ENCODE assay signal across 8 mouse cellular contexts in the genomic region with DNA sequence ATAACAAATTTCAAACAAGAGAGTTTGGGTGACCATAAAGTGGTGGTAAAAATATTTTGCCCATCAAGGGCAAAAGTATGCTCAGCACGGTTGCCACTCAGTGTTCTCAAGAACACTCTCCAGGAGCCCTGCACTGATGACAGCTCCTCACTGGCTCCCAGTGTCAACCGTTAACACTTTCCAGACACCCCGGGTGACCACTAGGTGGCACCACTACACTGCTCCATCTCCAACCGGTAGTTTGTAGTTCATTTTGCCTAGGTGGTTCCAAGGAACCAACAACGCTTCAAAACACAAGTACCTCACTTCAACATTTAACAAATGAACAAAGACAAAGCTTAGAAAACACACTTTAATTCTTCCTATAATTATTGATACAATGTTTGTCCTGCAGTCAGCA. TPM values are rescaled to one million over a fixed set of nuclear protein-coding genes. Genes with fewer than 3 reads are reported as not detected.
DNase-seq lines count a peak whose midpoint lies in the region; ATAC-seq lines count a peak whose summit lies in the region.

No protein-coding gene starts in this region.

- H3K27ac ChIP-seq in limb, embryonic 11.5 days (replicated peaks; ENCODE audit: low read depth, low read length), result no peak overlapping the region
- no peak overlapping the region for H3K27ac ChIP-seq in neural tube, embryonic 14.5 days (ENCODE audit: low read depth, low read length)

- no peak for ATAC-seq in limb, embryonic 11.5 days (ENCODE audit: insufficient number of reproducible peaks, low FRiP score, low TSS enrichment, low read depth)
- peak; percentile 41; the same call in 1 of the 2 replicates for ATAC-seq in neural tube, embryonic 14.5 days (ENCODE audit: low read depth)

- 8% methylated on average over 5 of the region's 5 CpGs for WGBS in limb, embryonic 11.5 days
- 8% methylated on average over 5 of the region's 5 CpGs for WGBS in neural tube, embryonic 14.5 days

- intact Hi-C loops in gastrocnemius, postnatal 14 days (cut with DNase I; ENCODE audit: low total_unique reads), result no loop called here

- H3K4me3 ChIP-seq in limb, embryonic 11.5 days (ENCODE audit: low read depth, low read length), result no peak overlapping the region
- no peak overlapping the region for H3K4me3 ChIP-seq in neural tube, embryonic 14.5 days (ENCODE audit: low read depth, low read length)

- H3K27me3 ChIP-seq in limb, embryonic 11.5 days (ENCODE audit: control insufficient read depth, insufficient read depth, low read length), result no peaks in the 10 kb centered on the region
- H3K27me3 ChIP-seq in neural tube, embryonic 14.5 days (ENCODE audit: control insufficient read depth, insufficient read depth, low read length), result no peaks in the 10 kb centered on the region

- peaks cover 7% of the 10 kb centered on the region; the same call in 1 of the 2 replicates for H3K4me1 ChIP-seq in limb, embryonic 11.5 days (ENCODE audit: control insufficient read depth, insufficient read depth, low read length)
- peaks cover 23% of the 10 kb centered on the region for H3K4me1 ChIP-seq in neural tube, embryonic 14.5 days (ENCODE audit: control insufficient read depth, insufficient read depth, low read length)

- no peaks in the 10 kb centered on the region for H3K9me3 ChIP-seq in limb, embryonic 11.5 days (ENCODE audit: control insufficient read depth, low read length)
- H3K9me3 ChIP-seq in neural tube, embryonic 14.5 days (ENCODE audit: control insufficient read depth, low read length), result no peaks in the 10 kb centered on the region

- no peak overlapping the region for H3K4me2 ChIP-seq in limb, embryonic 11.5 days (ENCODE audit: low read depth, severe bottlenecking)
- no peak overlapping the region for H3K4me2 ChIP-seq in neural tube, embryonic 14.5 days (ENCODE audit: low read depth, low read length)

- H3K36me3 ChIP-seq in limb, embryonic 11.5 days (ENCODE audit: control insufficient read depth, insufficient read depth, low read length), result no peaks in the 10 kb centered on the region
- H3K36me3 ChIP-seq in neural tube, embryonic 14.5 days (ENCODE audit: control insufficient read depth, insufficient read depth, low read length), result no peaks in the 10 kb centered on the region

- no peak overlapping the region for H3K9ac ChIP-seq in limb, embryonic 11.5 days (ENCODE audit: low read length)
- no peak overlapping the region for H3K9ac ChIP-seq in neural tube, embryonic 14.5 days (replicated peaks; ENCODE audit: low read depth, low read length)

- DNase-seq in 416B (ENCODE audit: low read depth), result peak; percentile 71
- peak; percentile 67 to 91 for DNase-seq in adrenal gland, adult (ENCODE audit: inconsistent age in 2 of 2, low spot score in 1 of 2)
- peak; percentile 90 for DNase-seq in embryo, embryonic 10 days (ENCODE audit: low spot score)
- DNase-seq in gastrocnemius, postnatal 14 days, result peak; percentile 73
- DNase-seq in kidney, adult 9 months, result peak; percentile 86
- DNase-seq in limb, embryonic 11.5 days (ENCODE audit: low spot score), result peak; percentile 87
- peak; percentile 66 for DNase-seq in testis, postnatal 14 days (ENCODE audit: low spot score)

RNA-seq across cellular contexts. Expression of gene Fsip1, which starts 56.9 kb away (rescaled TPM):
- not detected for total RNA-seq in gastrocnemius, postnatal 14 days (2021)
- polyA plus RNA-seq in limb, embryonic 11.5 days (2014; fragmentation: Nextera tagmentation; extraction: Ambion mirVana), result 1.0 and 1.2 TPM in 2 replicates
- polyA plus RNA-seq in neural tube, embryonic 14.5 days (2014; fragmentation: Nextera tagmentation; extraction: Ambion mirVana), result 2.4 and 3.4 TPM in 2 replicates
